Mouse (Mus musculus) kidney, postnatal 14 days (tissue): Measurements from ENCODE around the gene Rab13.
"Not testable (repeated sequence)": the region's sequence is repeated elsewhere in the genome, so short reads cannot be mapped to it uniquely, and the experiment has no call there.

Experiments
- DNase-seq: peaks from one replicate; pipeline ENCODE4 v3.0.0; 2022; ENCODE audit warnings: mixed read lengths

The Rab13 gene

DNA sequence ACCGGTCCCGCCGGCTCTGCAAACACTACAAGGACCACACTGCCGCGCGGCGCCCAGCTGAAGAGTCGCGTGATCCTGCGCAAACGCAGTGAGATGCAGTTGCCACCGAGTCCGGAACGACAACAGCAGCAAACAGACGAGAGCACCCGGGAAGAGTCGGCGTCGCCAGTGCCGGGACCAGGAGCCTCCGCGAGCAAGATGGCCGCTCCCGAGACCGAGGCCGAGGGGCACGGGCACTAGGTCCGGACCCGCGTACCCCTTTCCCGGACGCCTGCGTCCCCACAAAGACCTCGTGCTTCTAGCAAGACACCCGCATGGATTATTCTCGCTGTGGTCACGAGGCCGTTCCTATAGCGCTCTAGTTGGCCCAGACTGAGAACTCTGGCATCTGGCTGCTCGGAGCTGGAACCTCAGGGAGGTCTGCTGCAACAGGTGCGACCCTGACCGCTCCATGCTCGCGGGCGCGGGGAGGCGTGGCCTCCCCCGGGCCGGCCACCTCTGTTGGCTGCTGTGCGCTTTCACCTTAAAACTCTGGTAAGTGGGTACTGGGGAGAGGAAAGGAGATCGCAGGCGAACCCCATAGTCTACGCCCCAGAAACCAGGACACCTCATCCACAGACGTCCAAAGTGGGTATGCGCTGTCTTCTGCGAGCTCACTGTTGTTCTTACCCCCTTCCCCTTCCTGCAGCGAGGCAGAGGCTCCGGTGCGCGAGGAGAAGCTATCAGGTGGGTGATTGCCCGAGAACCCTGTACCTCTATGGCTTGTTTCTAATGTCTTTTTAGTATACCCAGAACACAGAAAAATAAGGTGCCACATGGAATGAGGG lies 18.2 kb downstream of the Rab13 start, which contains the start of gene Jtb:
Gene Jtb, plus strand, starts transcription at position 91 of the 827 bp plus-strand sequence.
- DNase-seq = peak; percentile 97

GRCm38 (mm10) chr3:90241251-90241650 lies 27.8 kb downstream of the Rab13 start:
- DNase-seq = peak; percentile 37

DNA sequence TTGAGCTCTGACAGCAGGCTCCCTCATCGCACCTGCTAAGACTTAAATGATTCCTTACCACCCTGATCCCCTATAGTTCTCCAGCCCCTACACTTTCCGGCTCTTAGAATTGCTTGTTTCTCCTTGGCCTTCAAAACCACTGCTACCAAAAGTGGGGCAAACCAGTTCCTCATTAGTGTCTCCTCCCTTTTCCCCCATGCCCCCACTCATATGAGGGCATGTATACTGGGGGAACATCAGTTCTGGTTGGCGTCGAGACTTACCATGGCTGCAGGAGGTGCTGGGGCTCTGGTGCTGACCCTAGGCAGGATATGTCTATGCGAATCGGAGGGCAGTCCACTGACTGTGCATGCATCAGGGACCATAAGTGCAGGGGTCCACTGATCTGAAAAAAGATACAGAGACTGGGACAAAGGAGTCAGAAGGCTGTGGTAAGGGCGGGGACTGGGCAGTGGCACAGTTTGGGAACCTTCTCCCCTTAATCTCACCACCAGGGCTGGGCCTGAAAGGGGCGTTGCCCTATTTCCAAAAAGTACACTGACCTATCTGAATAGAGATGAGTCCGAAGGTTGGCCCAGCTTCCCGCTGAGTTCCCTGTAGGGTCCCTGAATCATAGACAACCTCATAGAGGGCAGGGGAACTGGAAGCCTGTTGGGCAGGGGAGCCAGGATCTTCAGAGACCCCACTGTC lies 28.3 kb downstream of the Rab13 start:
- DNase-seq = no peak

DNA sequence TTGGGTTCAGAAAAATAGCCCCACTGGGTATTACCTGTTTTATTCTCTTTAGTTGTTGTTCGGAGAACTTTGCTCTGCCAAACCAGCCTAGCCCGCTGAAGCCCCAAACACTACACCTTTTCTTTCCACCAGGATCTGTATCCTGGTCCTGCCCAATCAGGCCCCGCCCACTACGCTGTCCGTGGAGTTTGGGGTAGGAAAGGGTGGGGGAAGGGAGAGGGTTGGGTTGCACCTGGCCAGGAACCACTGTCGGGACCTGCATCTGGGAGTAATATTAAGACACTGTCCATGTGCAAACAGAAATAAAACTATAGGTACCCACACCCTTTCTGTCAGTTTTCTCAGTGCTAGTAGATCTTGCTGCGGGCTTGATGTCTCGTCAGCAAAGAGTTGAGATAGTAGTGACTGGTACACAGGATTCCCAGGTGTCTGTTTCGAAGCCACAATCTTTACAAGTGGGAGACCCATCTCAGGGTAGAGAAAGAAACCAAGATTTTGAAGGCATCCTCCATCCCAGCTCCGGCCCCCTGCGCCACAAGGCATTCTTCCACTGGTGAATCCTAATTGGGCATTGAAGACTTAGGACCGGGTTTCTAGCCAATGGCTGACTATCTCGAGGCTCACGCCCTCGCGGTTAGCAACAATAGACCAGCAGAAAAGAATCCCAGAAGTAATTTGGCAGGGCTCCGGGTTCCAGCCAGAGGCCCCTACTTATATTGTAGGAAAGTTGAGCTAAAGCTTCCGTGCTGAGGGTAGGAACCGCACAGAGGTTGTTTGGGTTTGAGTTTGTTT lies 29.7 kb downstream of the Rab13 start, which contains the start of gene Creb3l4:
Gene Creb3l4, minus strand, starts transcription at position 529 of the 792 bp plus-strand sequence.
- peak; percentile 63 for DNase-seq

GRCm38 (mm10) chr3:90245406-90245805 lies 31.9 kb downstream of the Rab13 start:
- DNase-seq = no peak

GRCm38 (mm10) chr3:90247630-90247959 lies 34.1 kb downstream of the Rab13 start:
- no peak for DNase-seq

DNA sequence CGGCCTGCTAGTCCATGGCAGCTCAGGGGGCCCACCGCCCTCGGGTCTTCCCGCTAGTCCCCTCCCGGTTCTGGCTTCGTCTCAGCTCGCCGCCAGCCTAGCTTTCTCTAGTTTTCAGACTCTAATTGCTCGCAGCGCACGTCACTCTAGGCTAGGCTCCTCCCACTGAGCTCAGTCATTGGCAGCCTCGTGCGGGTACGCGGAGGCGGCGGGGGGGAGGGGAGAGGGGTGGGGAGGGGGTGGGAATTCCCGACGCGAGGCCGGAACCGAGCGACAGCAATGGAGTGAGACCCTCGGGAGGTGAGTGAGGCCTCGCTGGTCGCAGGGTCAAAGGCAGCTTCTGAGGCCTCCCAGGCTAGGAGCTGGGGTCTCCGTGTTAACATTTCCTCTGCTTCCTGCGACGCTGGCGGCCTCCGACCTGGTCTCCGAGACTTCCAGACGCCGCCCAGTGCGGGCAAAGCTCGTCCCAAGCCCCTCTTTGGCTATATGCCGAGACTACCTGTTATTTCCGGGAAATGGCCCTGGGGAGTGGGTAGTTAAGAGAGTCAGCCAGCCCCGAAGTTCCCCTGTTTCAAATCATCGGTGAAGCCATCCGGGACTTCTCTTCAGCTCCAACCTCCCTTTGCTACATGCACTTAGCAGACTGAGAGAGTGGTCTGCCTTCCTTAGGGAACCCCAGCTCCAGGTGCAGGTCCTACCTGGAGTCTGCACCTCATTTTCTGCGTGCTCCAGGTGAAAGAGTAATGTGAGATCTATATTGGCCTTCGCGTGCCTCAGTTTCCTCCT lies 34.7 kb downstream of the Rab13 start, which contains the start of gene Slc39a1:
Gene Slc39a1, plus strand, starts transcription at position 213 of the 786 bp plus-strand sequence.
- peak; percentile 97 for DNase-seq

DNA sequence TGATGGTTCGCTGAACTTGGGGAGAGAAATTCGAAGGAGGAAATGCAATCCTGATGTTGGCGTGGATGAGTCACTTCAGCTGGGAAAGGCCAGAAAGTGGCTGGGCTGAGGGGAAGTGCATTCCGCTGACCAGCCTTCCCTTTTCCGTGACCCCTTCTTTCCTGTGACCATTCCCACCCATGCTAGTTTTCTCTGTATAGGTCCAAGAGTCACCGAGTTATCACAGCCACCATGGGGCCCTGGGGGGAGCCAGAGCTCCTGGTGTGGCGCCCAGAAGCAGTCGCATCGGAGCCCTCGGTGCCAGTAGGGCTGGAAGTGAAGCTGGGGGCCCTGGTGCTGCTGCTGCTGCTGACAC lies 35.2 kb downstream of the Rab13 start:
- peak; percentile 56 for DNase-seq

DNA sequence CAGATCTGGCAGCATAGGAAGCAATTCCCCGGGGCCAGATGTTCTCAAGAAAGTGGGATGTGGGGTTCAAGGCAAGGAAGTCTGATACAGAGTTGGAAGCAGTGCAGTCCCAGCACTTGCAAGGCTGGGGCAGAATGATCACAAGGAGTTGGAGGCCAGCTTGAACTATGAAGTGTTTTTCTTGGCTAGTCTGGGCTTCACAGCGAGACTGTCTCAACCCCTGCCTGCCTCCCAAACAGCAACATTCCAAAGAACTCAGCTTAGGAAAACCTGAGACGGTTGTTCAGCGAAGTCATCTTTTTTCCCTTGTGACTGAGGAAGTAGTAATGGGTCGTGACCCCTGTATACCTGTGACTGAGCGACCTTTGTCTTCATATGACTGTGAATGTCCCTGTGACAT lies 37.3 kb downstream of the Rab13 start:
- no peak for DNase-seq

- DNase-seq = not testable (repeated sequence)
These were observed 38.3 kb downstream of the Rab13 start for GRCm38 (mm10) chr3:90251731-90252226.

DNA sequence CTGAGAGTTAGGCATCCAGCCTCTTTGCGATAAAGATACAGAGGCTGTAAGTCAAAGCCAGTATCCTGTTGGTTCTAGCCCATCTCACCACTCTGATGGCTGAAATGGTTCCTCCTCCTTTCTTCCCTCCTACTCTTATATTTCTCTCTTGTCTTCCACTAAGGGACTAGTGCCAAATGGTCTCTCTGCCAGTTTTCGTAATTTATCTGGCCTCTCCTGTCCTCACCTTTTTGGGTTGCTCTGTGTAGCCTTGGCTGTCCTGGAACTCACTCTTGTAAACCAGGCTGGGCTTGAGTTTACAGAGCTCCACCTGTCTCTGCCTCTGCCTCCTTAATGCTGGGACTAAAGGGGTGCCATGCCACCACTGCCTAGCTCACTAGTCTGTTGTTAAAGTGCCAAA lies 39.2 kb downstream of the Rab13 start:
- not testable (repeated sequence) for DNase-seq

DNA sequence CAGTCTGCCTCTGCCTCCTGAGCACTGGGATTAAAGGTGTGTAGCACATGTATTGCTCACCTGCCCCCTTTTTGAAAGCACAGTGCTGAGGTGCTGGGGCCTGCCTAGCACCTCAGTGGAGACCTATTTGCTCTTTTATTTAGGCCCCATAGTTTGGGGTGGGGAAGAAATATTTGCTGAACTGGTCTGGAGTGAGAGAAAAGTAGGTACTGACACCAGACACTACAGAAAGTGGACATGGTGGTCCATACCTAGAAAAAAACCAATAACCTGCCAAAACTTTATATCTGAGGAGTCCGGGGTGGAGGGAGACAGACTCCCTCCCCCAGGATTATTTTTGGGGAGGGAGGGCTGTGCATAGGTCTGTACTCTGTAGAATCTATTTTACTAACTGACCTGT lies 39.7 kb downstream of the Rab13 start:
- DNase-seq = not testable (repeated sequence)

DNA sequence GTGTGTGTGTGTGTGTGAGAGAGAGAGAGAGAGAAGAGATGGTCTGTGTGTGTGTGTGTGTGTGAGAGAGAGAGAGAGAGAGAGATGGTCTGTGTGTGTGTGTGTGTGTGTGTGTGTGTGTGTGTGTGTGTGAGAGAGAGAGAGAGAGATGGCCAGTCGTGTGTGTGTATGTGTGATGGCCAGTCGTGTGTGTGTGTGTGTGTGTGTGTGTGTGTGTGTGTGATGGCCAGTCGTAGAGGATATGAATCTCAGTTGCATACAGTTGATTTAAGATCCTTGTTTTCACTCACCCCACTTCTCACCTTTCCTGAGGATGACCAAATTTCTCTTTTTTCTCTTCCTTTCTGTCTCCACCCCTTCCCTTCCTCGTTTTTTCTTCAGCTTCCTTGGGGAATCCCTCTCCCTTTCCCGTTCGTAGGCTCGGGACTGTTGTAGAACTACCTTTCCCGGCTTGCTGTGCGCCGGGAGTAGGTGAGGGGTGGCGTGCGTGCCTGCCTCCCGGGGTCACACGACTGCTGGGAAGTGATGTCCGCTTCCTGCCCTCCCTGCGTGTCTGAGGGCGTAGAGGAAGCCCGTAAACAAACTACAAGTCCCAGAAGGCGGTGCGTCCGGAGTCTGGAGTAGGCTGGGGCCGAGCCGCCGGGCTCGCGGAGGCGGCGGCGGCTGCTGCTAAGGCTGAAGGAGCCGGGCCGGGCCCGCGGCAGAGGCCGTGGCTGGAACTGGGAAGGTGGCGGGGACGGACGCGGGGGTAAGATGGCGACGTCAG lies 40.3 kb downstream of the Rab13 start, which contains the start of gene Crtc2:
Gene Crtc2, plus strand, starts transcription at position 511 of the 766 bp plus-strand sequence.
- DNase-seq = peak; percentile 97

GRCm38 (mm10) chr3:90254419-90255193 lies 41.1 kb downstream of the Rab13 start:
- no peak for DNase-seq

DNA sequence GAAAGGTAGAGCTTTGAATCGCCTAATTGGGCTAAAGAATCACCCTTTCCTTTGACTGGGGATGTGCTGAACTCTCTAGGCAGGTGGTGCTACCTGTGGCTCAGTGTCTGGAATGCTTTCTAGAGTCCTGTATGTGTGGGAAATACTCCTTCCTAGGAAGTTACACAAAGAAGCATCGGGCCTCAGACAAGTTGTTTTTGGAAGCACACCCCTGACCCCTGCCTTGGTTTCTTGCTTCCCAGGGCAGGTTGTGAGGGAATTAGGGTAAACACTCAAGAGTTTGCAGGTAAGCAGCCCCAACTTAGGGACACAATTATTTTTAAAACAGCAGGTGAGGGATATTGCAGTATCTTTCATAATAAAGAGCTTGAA lies 41.7 kb downstream of the Rab13 start:
- DNase-seq = no peak

- no peak for DNase-seq
These were observed 42.4 kb downstream of the Rab13 start for GRCm38 (mm10) chr3:90255784-90256353.

- peak; percentile 41 for DNase-seq
These were observed 43.4 kb downstream of the Rab13 start for GRCm38 (mm10) chr3:90256731-90257530.

DNA sequence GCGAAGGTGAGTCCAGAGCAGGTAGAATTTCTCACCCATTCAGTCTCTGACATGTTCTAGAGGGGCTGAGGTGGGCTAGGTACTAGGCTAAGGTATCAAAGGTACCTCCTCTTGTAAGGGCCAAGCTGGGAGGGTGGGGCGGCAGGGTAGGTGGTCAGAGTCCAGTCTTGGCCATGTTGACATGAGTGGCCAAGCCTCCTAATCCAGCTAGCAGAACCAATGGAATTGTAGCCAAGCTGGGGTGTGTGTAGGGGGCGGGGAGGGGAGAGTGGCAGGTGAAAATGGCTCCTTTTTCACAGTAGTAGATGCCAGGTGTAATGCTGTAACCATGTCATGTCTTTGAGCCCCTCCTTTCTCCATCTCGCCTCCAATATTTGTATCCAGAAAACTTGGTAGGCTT lies 45.0 kb downstream of the Rab13 start:
- peak; percentile 41 for DNase-seq

DNA sequence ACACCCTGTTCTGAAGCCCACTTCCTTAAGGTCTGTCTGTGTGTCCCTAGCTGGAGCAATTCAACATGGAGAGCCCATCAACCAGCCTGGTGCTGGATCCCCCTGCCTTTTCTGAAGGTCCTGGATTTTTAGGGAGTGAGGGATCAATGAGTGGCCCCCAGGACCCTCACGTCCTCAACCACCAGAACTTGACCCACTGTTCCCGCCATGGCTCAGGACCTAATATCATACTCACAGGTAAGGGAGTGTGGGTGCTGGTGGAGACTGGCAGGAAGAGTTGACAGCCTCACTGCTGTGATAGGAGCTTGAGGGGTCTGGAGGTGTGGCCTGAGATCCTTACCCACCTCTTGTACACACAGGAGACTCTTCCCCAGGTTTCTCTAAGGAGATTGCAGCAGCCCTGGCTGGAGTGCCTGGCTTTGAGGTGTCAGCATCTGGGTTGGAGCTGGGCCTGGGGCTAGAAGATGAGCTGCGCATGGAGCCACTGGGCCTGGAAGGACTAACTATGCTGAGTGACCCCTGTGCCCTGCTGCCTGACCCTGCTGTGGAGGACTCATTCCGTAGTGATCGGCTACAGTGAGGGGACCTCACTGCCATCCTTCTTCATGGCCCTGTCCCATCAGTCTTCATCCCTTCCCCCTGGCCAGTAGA lies 49.8 kb downstream of the Rab13 start:
- no peak for DNase-seq
